Mouse (Mus musculus): ENCODE data around the gene Zfr2.
A peak's percentile ranks its signal among the peaks of the same experiment; 100 is the strongest.

Gene Zfr2

GRCm38 (mm10) chr10:81249442-81249841 is 16.5 kb downstream of the Zfr2 start:
- no peak for DNase-seq

DNA sequence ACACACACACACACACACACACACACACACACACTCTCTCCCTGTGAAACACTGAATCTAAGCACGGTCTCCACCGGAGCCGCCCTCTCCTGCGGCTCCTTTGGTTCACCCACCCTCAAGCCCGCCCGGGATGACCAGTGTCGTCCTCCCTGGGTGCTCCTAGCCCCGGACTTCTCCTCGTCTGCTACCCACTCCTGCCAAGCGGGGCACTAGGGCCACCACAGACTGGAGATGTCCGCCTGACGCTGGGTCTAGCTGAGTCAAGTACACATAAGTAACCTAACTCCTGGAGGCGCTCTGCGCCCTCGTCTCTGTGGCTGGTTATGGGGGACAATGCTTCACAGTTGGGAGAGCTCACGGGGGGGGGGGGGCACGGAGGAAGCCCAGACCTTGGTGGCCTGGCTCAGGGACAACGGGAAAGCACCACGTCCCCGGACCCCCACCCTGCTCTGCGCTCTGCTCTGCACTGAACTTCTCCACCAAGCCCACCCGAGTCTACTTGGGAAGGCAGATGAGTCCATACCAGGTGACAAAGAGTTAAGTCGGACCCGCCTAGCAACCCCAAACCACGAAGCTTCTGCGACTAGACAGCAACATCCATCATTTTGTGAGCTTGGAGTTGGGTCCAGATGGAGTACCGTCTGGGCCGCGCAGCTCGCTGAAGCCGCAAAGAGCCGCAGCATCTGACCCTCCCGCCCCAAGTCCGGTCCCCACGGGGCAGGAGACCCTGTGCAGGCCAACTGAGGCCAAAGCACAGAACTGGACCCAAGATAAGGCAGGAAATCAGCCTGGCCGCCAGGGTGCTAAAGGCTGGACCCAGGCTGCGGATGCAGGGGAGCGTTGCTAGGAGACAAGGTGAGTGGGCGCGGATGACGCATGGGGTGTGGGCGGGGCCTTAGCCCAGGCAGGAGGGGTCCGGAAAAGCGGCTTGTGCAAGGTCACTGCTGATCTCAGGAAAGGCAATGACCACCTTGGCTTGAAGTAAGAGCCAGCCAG is 19.8 kb downstream of the Zfr2 start, which contains the start of gene Matk:
Gene Matk (plus strand): TSS at position 512 of the 996 bp plus-strand sequence.
- no peak for DNase-seq

DNA sequence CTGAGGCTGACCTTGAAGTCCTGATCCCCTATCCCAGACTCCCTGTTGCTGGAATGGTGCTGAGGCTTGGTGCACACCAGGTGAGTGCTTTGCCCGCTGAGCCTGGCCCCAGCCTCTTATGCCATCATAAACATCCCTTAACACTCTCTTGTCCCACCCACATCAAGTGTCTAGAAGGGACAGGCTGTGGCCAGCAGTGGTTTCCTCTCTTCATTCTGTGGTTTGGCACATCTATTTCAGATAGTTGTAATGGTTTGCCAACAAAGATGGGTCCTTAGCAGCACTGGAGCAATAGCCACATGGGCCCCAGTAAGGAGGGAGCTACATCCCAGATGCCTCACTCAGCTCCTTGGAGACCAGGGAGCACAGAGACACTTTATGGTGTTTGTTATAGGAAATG is 21.9 kb downstream of the Zfr2 start:
- no peak for DNase-seq

GRCm38 (mm10) chr10:81257158-81258039 is 24.4 kb downstream of the Zfr2 start:
- no peak for DNase-seq

- peak; percentile 59 for DNase-seq
Measured at GRCm38 (mm10) chr10:81259225-81259884, 26.4 kb downstream of the Zfr2 start.

- no peak for DNase-seq
Measured at GRCm38 (mm10) chr10:81261025-81261424, 28.1 kb downstream of the Zfr2 start.

DNA sequence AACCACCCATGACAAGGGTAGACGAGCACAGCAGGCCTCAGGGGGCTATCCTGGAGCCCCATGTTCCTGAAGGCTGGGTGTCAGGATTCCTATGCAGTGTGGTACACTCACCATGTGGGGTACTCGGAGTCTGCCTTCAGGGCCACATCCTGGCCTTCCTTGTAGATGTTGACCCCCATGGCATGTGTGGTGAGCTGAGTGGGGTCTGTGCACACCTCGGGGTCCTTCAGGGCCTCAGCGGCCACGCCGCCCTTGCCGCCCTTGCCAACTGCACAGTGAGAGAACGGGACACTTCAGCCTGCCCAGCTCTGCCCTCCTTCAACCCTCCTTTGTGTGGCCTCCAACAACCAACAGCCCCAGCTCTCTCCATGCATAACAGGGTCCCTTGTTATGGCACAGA is 32.6 kb downstream of the Zfr2 start:
- peak; percentile 74 for DNase-seq

- peak; percentile 97 for DNase-seq
Measured at GRCm38 (mm10) chr10:81266211-81267105, 33.5 kb downstream of the Zfr2 start, which contains the start of the genes Mrpl54 and Apba3. TSS of gene Mrpl54 (minus strand) at chr10:81266934. TSS of gene Apba3 (plus strand) at chr10:81266960.

- peak; percentile 89 for DNase-seq
Measured at GRCm38 (mm10) chr10:81268056-81268455, 35.1 kb downstream of the Zfr2 start.

DNA sequence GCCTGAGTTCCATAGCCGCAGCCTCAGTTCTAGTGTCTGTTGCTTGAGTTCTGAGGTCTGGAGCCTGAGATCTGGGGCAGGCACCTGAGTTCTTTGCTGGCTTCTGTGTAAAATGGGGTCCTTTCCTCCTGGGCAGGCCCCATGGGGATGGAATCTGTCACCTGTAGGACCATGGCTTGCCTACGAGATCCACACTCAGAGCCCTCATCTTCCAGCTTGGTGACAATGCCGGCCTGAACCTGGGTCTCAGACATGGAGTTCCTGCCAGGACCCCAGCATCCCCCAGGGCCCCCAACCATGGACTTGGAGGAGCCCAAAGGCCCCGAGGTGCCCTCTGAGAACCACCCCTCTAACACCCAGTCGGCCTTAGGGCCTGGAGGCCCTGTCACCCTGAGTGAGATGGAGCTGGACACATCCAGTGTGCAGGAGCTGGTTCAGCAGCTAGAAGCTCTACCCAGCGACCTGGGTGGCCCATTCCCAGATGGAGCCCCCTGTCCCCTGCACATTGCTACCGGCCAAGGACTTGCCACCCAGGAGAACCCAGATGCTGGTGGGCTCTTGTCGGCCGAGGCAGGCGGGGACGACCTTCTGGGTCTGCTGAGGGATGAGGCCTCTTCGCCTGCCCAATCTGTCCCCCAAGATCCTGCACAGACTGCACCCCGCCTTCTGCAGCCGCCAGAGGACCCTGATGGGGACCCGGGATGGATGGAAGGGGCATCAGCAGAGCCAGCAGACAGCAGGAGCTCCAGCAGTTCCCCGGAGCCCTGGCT is 35.9 kb downstream of the Zfr2 start:
- peak; percentile 72 for DNase-seq

- DNase-seq: no peak
Measured at GRCm38 (mm10) chr10:81272356-81272755, 39.4 kb downstream of the Zfr2 start.

DNA sequence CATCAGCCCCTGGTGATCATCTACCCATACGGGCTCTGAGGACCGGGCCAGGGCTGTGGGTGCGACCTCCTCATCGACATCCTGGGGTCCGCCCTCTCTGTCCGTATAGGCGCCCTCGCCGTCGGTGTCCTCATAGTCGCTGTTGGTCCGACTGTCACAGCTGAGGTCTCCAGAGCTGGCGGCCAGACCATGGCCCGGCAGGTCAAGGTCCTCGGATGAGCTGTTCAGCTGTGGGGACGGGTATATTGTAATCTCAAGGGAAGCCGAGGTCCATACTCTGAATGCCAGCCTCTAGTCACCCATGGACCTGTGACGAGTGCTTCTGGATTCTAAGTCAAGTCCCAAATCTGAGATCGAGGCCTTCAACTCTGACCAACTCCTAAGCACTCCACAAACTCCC is 40.9 kb downstream of the Zfr2 start:
- no peak for DNase-seq

- DNase-seq: no peak
Measured at GRCm38 (mm10) chr10:81277676-81278075, 44.7 kb downstream of the Zfr2 start.

GRCm38 (mm10) chr10:81279496-81279895 is 46.5 kb downstream of the Zfr2 start:
- no peak for DNase-seq

DNA sequence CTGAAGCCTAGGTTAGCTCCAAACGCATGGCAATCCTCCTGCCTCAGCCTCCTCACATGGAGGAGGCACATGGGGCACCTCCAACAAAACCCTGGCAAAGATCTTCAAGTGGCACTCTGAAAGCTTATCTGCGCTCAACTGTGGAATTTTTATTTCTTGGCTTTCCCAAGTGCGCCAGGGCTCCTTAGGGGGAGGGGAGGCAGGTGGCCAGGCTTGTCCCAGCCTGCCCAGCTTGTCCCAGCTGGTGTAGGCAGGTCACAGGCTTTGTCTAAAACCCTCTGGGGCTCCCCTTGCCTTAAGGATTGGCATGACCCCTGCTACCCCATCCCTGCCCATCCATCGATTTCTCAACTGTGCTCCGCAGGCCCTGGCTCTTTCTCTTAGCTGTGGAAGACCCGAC is 51.2 kb downstream of the Zfr2 start:
- no peak for DNase-seq

- DNase-seq: peak; percentile 66
Measured at GRCm38 (mm10) chr10:81284719-81285118, 51.8 kb downstream of the Zfr2 start.

DNA sequence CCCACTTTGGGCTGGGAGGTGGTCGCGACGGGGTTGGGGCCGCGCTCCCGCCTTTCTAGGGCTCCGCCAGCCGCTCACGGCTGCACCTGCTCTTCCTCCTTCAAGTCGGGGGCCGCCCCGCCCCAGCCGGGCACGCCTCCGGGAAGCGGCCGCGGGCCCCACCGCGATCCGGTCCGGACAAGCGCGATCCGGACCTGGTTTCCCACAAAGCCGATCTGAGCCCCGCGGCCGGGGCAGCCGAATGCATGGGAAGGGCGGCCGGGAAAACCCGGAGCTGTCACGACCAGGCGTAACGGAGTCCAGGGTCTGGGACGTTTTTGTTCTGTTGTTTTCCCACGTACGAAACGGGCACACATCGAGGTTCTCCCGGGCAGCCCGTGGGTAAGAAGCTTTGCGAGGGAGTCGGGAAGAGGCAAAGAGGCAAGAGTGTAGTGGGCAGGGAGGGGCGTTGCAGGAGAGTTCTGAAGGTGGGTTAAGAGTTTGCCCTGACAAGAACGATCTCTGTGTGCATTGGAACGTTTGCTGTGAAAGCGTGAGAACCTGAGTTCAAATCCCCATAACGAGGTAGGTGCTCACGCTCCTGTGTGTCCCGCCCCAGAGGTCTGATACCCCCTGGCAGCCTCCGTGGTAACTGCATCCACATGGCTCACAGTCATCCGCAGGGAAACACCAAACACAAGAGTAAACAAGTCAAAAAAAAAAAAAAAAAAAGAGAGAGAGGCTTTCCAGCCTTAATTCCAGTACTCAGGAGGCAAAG is 52.9 kb downstream of the Zfr2 start:
- peak; percentile 80 for DNase-seq

DNA sequence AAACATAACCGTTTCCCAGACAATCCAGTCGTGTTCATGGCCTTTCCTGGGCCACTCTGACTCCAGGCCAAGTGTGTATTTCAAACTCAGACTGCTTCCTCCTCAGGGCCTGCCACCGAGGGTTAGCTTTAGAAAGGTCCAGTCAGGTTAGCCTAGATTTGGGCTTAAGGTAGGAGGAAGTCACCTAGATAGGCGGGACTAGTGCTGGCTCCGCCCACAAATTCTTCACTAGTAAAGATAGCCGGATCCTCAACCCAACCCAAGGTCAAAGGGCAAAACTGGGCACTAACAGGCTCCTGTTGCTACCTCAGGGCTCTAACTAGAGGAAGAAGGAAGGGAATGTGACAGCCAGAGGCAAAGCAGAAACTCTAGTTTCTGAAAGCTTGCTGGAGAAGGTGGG is 53.6 kb downstream of the Zfr2 start:
- DNase-seq: peak; percentile 58

GRCm38 (mm10) chr10:81287513-81288157 is 54.7 kb downstream of the Zfr2 start:
- DNase-seq: peak; percentile 75

DNA sequence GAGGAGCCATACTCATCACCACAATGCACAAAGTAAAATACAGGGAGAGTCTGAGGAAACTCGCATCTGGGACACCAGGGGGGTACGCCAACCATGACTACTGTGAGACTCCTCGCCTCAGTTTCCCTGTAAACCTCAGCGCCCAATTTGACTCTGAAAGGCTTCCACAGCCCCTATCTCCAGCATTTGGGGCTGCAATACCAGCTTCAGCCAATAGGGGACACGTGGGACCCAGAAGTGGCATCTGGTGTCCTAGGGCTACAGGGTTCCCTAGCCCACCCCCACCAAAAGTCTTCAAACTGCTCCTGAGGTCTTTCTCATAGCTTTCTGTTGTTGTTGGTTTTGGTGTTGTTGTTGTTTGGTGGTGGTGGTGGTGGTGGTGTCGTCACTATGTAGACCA is 55.6 kb downstream of the Zfr2 start:
- peak; percentile 64 for DNase-seq
